Mouse (Mus musculus) neutrophil, adult 5-6 weeks (primary cell): ENCODE data around the gene Hmg20b. TPM values are rescaled to one million over a fixed set of nuclear protein-coding genes. Genes with fewer than 3 reads are reported as not detected.

Source experiments
- ATAC-seq: fragments of 151-379, 151-347 bp; 2 replicates; pipeline ENCODE4 v1.8.0; 2017; ENCODE audit warnings: mild to moderate bottlenecking, moderate TSS enrichment; ENCODE audit not compliant: insufficient number of reproducible peaks, poor library complexity, low FRiP score, severe bottlenecking; ENCODE audit errors: extremely low read depth
- total RNA-seq: library from RNA; stranded (forward); fragments of 200-1000 nt; gene quantifications from 2 replicates; pipeline ENCODE4 v1.2.3, GENCODE M21; 2017

Hmg20b gene
- total RNA-seq, 1 experiment from 2014 or later = 36.5 TPM

DNA sequence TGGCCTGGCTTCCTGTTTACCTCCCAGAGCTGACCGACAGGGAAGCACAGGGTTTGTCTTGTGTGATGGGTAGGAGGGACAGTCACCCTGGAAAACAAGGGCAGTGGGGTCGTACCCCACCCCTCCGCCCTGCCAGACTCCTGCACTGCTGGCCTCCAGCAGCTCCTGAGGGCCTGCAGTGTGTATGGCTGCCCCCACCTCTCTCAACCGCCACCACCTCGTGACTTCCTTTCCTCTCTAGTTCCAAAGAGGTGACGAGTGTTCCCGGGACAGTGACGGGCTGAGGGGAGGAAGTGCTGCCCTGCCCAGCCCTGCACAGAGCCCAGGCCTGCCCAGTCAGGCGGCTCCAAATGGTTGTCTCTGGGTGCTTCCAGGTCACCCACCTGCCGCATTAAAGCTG lies 52.4 kb downstream of the Hmg20b start:
- ATAC-seq = peak; percentile 37

DNA sequence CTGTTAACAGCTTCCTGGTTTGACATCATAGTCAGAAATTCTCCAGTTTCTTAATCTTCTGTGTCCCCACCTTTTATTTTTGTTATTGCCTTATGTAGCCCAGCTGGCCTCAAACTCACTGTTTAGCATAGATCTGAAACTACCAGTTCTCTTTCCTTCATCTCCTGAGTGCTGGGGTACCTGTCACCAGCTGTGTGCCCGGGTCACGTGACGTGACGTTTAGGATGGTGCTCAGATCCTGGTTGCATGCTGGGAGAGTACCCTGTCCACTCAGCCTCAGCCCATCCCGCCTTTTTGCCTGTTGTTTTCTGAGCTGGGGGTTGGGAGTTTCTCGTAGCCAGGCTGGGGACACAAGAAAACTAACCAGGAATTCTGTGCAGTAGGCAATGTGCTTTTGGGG lies 53.0 kb downstream of the Hmg20b start:
- ATAC-seq = no peak

Other genes with a start within 250 kb of the Hmg20b start
- gene Map2k2, start 244.6 kb downstream of the Hmg20b start, total RNA-seq = 91.5 and 96.6 TPM in 2 replicates
- 28.7 and 31.1 TPM in 2 replicates for gene Zbtb7a, start 215.3 kb downstream of the Hmg20b start, total RNA-seq
- gene Pias4, start 182.6 kb downstream of the Hmg20b start, total RNA-seq = 34.5 and 40.5 TPM in 2 replicates
- gene Eef2, start 173.8 kb downstream of the Hmg20b start, total RNA-seq = 1,126 and 1,171 TPM in 2 replicates
- 47.3 and 52.0 TPM in 2 replicates for gene Dapk3, start 167.5 kb downstream of the Hmg20b start, total RNA-seq
- not detected in 2 replicates for gene 4930442H23Rik, start 166.6 kb downstream of the Hmg20b start, total RNA-seq
- gene Nmrk2, start 148.4 kb downstream of the Hmg20b start, total RNA-seq = not detected in 2 replicates
- not detected in 2 replicates for gene Atcay, start 119.6 kb downstream of the Hmg20b start, total RNA-seq
- 1.5 and 1.6 TPM in 2 replicates for gene Zfr2, start 117.3 kb downstream of the Hmg20b start, total RNA-seq
- gene Matk, start 97.5 kb downstream of the Hmg20b start, total RNA-seq = 9.1 and 12.3 TPM in 2 replicates
- 52.4 and 76.6 TPM in 2 replicates for gene Mrpl54, start 83.5 kb downstream of the Hmg20b start, total RNA-seq
- gene Apba3, start 83.5 kb downstream of the Hmg20b start, total RNA-seq = 16.6 and 24.0 TPM in 2 replicates
- 7.2 and 13.1 TPM in 2 replicates for gene Tjp3, start 58.9 kb downstream of the Hmg20b start, total RNA-seq
- 98.0 and 112 TPM in 2 replicates for gene Pip5k1c, start 57.5 kb downstream of the Hmg20b start, total RNA-seq
- gene Cactin, start 29.4 kb downstream of the Hmg20b start, total RNA-seq = 30.1 and 38.4 TPM in 2 replicates
- 4.1 and 5.6 TPM in 2 replicates for gene Tbxa2r, start 21.7 kb downstream of the Hmg20b start, total RNA-seq
- gene Gipc3, start 7.2 kb downstream of the Hmg20b start, total RNA-seq = 0.25 TPM in 1 of 2 replicates, not detected in the other
- 2.6 and 2.8 TPM in 2 replicates for gene Mfsd12, start 7.0 kb upstream of the Hmg20b start, total RNA-seq
- gene 4930404N11Rik, start 15.3 kb upstream of the Hmg20b start, total RNA-seq = 4.2 and 5.5 TPM in 2 replicates
- 16.5 and 16.8 TPM in 2 replicates for gene Fzr1, start 28.0 kb upstream of the Hmg20b start, total RNA-seq
- gene Dohh, start 33.9 kb upstream of the Hmg20b start, total RNA-seq = 11.2 and 16.9 TPM in 2 replicates
- 3.1 and 5.6 TPM in 2 replicates for gene Gm48551, start 34.0 kb upstream of the Hmg20b start, total RNA-seq
- 2.2 TPM in 1 of 2 replicates, not detected in the other for gene Gm48552, start 38.5 kb upstream of the Hmg20b start, total RNA-seq
- 2.5 and 2.6 TPM in 2 replicates for gene Smim24, start 42.6 kb upstream of the Hmg20b start, total RNA-seq
- gene Nfic, start 105.2 kb upstream of the Hmg20b start, total RNA-seq = 8.3 and 12.2 TPM in 2 replicates
- not detected in 2 replicates for gene Celf5, start 132.2 kb upstream of the Hmg20b start, total RNA-seq
- 148 and 149 TPM in 2 replicates for gene Ncln, start 145.9 kb upstream of the Hmg20b start, total RNA-seq
- gene S1pr4, start 149.7 kb upstream of the Hmg20b start, total RNA-seq = 61.1 and 63.1 TPM in 2 replicates
- gene Gna15, start 173.7 kb upstream of the Hmg20b start, total RNA-seq = 12.6 and 13.4 TPM in 2 replicates
- 13.5 and 27.0 TPM in 2 replicates for gene Gna11, start 194.7 kb upstream of the Hmg20b start, total RNA-seq
- gene Aes, start 209.0 kb upstream of the Hmg20b start, total RNA-seq = 276 and 331 TPM in 2 replicates
- gene Tle2, start 224.1 kb upstream of the Hmg20b start, total RNA-seq = 1.5 and 2.6 TPM in 2 replicates